Mouse (Mus musculus): ENCODE data around the gene Gm20388.
A peak's percentile ranks its signal among the peaks of the same experiment; 100 is the strongest.

Gm20388 gene

DNA sequence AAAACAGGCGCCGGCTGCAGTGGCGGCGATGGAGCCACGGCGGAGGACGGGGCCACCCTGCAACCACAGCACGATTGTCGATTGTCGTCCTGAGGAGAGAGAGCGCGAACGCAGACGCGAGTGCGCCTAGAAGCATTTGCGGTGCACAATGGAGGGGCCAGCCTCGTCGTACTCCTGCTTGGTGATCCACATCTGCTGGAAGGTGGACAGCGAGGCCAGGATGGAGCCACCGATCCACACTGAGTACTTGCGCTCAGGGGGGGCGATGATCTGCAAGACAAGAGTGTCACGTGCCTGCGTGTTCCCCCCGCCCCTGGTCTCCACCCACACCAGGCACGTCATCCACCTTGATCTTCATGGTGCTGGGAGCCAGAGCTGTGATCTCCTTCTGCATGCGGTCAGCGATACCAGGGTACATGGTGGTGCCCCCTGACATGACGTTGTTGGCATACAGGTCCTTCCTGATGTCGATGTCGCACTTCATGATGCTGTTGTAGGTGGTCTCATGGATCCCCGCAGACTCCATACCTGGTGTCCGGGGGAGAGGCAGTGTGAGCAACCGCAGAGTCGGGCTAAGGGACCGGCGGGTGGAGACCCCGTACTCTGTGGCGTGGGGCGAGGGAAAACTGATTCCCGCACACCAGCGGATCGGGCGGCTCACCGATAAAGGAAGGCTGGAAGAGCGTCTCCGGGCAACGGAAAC, 3981.4 kb downstream of the Gm20388 start:
- DNase-seq (ENCODE audit: extremely low spot score): peak; percentile 16

DNA sequence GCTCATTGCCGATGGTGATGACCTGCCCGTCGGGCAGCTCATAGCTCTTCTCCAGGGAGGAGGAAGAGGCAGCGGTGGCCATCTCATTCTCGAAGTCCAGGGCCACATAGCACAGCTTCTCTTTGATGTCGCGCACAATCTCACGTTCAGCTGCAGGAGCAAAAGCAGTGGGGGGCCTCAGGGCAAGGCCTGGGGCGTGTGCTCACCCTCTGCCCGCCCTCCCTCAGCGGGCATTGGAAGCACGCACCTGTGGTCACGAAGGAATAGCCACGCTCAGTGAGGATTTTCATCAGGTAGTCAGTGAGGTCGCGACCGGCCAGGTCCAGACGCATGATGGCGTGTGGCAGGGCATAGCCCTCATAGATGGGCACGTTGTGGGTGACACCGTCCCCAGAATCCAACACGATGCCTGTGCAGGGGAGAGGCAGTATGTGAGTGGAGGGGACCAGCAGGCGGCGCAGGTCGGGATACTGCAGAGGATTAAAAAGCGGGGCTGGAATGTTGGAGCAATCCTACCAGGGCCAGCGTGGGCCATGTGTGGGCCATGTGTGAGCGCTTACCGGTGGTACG, 3982.0 kb downstream of the Gm20388 start:
- DNase-seq (ENCODE audit: extremely low spot score): no peak

DNA sequence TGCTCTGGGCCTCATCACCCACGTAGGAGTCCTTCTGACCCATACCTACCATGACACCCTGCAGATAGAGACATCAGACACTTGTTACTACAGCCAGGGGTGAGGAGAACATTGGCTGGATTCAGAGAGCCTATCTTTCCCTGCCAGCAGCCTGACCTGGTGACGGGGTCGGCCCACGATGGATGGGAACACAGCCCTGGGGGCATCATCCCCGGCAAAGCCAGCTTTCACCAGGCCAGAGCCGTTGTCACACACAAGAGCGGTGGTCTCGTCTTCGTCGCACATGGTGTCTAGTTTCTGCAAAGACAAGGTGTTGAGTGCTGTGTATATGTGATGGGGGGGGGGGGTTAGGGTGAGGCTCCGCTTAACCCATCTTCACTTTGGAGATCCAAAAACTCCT, 3982.8 kb downstream of the Gm20388 start:
- DNase-seq (ENCODE audit: extremely low spot score): no peak

DNA sequence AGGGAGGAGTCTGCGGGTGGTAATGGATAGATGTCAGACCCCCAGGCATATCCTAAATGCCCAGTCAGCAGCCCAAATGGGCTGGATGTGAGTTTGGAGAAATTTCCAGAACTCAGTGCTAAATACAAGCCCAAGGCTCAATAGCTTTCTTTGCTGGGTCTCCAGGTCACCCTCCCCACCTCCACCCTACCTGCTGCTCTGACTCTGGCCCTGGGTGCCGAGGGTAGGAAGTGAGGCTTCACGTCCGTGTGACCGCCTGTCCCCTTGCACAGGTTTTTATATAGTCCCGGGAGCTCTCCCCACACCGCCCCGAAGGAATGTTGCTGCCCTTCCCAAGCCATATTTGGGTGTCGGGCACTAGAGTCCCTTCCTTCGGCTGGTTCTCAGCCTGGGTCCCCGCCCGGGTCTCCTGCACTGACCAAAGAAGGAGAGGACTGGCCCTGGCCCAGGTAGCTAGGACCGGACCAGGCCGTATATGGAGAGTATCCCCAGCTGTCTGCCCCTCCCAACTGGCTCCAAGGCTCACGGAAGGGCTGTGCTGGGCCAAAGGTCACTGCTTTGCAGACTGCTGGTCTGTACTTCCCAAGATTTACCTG, 3984.0 kb downstream of the Gm20388 start, which contains the start of gene Acta1:
Acta1 (minus strand) TSS at position 250 of the 596 bp plus-strand sequence.
- no peak for DNase-seq (ENCODE audit: extremely low spot score)

DNA sequence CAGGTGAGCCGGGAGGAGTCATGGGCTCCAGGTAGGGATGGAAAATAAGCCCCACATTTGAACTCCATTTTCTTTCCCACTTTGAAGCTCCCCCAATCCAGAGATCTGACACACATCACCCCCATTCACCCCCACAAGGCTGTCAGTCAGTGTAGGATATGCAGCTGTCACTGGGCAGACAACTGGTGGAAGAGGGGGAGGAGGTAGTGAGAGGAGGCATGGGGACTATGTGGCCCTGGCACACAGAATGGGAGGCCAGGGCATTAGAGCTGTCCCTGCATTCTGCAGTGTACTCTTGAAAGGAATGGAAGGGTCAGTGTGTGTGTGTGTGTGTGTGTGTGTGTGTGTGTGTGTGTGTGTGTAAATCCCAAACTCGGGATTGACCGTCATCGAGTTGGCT, 3984.6 kb downstream of the Gm20388 start:
- DNase-seq (ENCODE audit: extremely low spot score): no peak

DNA sequence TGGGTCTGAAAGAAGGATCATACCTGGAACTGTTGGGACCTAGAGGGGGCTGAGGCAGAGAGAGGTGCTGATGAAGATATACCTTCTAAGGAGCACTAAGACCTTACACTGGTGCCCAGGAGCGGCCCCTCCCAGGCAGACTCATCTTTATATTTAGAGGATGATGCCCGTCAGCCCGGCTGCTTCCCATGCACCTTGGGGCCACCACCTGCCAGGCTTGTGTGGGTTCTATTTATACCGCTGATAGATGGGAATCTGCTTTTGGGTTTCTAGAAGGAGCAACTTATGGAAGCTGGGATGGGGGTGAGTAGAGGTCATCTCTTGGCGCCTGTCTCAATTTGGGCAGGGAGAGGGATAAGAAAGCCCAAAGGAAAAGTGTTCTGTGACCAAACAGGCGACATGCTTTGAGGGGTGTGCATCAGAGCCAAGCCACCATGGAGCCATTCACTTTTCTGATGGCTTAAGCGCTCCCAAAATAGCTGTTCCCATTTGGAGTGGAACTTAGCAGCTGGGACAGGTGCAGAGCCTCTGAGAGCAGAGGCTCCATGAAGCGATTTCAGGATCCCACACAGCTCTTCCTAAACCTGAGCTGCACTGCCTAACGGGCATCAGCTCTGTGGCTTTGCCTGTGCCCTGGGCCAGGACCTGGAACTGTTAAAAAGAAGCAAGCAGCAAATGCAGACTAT, 3985.2 kb downstream of the Gm20388 start:
- DNase-seq (ENCODE audit: extremely low spot score): no peak

DNA sequence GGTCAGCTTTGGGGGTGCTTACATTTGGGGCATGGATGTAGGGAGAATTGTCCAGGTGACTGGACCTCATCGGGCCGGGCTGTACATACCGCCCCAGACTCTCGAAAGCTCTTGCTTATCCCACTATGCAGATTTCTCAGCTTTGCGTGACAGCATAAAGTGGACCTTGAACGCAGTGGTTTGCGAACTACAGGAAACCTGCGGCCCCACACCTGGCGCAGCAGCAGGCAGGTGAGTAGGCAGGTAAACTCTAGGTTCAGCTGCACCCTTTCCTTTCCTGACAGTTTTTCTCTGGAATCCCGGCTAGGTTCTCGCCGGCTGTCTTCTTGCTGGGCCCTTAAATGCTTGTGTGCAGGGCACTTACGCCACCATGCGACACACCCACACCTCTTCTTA, 3985.7 kb downstream of the Gm20388 start:
- DNase-seq (ENCODE audit: extremely low spot score): no peak

DNA sequence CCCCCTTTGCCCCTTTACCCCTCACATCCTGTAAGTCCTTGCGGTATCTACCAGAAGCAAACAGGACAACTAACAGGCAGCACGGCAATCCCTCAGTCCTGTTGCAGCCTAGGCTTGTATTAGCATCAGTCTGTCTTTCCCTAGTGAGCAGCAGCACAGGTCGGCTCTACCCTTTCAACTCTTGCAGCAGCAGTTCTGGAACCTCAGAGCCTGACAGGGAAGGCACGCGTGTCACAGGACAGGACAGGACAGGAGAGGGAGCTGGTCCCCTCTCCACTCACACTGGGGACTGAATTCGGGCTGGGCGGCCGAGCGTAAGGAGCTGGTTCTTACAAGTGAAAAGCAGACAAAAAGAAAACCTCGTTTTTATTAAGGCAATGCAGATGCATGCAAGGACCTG, 3986.1 kb downstream of the Gm20388 start:
- DNase-seq (ENCODE audit: extremely low spot score): no peak

DNA sequence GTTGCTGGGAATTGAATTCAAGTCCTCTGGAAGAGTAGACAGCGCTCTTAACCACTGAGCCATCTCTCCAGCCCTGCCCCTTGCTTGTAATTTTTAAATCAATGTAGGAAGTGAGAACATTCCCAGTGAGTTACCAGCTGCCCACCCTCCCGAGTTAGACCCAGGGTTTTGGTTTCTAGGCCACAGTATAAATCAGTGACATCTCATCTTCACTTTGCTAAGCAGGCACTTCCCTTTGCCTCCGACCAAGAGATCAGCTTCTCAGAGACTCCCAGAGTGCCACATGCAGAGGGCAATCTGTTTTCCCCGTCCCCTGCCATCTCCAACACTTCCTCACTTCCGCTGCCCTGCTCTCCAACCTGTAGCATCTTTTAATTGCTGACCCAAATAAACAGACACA, 3987.9 kb downstream of the Gm20388 start:
- DNase-seq (ENCODE audit: extremely low spot score): no peak

DNA sequence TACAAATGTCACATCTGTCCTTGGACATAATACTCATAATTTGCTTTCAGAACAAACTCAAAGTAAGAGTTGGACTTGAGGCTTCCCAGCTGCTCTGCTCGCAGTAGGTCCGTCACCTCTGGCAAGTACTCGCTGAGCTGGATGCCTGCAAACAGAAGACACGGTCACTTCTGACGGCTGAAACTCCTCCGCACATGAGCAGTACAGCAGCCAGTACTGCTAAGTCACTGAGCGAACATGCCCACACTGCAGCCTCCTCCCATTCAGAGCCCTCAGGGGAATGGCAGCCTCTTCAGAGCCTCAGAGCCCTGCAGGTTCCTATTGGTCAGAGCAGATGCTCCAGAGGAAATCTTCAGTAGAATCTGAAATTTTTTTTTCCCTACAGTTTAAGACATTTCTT, 3988.7 kb downstream of the Gm20388 start:
- DNase-seq (ENCODE audit: extremely low spot score): no peak

DNA sequence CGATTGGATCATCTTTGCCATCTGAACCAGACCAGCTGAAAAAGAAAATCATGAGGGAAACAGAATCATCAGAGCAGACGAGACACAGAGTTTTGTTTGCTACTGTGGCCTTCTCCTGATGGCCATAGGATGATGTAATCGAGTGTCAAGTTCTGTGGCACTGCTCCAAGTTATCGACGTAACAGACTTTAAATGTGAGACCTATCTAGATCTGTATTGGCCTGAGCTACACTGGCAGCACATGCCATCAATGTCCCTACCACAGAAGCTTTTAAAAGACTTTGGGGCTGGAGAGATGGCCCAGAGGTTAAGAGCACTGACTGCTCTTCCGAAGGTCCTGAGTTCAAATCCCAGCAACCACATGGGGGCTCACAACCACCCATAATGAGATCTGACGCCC, 3992.0 kb downstream of the Gm20388 start:
- DNase-seq (ENCODE audit: extremely low spot score): no peak

DNA sequence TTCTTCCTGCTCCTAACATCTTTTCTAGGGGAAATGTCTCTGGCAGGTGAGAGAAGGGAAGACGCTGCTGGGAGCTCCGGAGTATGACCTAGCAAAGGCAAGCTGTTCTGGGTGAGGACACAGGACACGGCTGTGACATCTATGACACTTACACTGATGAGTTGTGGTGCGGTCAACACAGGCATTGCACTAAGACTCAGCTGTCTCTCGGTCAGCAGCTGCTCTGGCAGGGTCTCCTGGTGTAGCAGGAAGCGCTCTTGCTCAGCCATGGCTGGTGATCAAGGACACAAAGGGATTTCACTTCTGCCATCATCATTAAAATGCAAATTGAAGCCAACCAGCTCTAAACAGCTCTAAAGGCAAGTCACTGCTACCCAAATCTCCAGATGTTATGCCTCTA, 3997.0 kb downstream of the Gm20388 start:
- DNase-seq (ENCODE audit: extremely low spot score): no peak

DNA sequence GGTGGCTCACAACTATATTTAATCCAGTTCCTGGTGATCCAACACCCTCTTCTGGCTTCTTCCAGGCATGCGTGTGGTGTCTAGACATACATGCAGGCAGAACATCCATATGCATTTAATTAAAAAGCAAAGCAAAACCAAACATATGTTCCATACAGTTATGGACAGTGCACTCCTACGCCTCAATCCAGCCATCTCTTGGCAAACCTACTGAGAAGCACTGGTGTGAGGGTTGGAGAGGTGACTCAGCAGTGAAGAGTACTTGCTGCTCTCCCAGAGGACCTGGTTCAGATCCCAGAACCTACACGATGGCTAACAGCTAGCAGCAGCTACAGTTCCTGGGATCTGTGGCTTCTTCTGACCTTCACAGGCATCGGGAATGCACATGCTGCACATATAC, 4001.6 kb downstream of the Gm20388 start:
- no peak for DNase-seq (ENCODE audit: extremely low spot score)

DNA sequence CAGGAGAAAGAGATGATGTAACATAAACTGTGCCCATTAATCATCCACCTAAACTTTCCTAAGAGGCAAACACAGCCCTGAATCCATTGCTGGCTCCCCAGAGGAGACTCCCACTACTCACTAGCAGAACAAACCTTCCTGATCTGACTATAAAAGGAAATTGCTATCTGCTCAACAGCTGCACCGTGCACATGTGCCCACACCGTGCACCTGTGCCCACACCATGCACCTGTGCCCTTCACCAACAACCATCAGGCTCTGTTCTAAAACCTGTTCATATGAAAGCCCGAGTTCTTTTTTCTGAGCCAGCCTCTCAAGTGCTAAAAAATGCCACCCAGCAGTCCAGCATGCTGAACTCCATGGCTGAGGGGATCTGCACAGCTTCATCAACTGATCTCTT, 4004.0 kb downstream of the Gm20388 start:
- no peak for DNase-seq (ENCODE audit: extremely low spot score)

DNA sequence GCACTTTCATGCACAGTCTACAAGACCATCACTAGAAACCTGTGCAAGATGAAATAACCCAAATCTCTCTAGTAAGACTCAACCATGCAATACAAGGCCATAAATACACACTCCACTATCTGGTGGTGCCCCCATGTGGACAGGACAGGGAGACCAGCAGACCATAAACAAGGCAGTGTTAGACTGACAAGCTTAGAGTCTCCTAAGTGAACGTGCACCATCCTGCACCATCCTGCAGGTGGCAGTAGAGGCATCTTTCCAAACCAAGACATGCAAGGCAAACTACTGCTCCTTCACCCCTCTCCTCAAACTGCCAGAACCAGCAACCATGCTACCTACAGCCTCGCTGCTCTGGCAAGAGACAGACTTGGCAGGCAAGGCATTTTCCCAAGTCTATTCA, 4014.1 kb downstream of the Gm20388 start:
- peak; percentile 80 for DNase-seq (ENCODE audit: extremely low spot score)

DNA sequence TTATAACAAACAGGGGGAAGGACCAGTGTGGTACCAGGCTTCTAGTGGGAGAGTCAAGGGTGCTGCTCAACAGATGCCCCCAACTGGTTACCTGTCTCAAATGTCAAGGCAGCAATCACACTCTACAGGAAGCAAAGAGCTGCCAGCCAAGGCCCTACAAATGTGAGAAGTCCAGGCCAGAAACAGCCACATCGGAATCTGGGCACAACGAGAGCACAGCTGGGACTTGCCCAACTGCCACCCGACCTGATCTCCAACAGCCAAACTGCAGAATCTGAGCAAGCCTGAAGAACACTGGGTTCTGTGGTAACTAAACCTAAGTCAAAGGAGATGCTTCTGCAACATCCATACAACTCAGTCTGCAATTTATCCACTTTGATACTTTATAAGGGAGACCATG, 4015.0 kb downstream of the Gm20388 start:
- no peak for DNase-seq (ENCODE audit: extremely low spot score)

DNA sequence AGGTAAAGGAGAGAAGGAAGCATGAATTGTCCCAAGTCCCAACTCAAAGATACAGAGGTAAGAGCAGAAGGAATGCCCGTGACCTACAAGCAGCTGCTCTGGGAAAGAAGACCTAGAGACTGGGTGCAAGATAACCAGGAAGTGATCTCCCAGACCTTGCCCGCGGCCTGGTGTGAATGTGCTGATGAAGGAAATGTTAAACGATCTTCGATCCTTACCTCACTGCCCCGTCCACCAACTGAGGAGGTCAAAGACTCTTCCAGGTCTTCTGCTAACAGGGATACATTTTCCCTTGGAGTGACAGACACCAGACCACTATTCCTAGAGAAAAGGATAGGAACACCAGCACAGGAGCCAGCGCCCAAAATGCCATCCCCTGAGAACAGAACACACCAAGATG, 4018.4 kb downstream of the Gm20388 start:
- DNase-seq (ENCODE audit: extremely low spot score): no peak

DNA sequence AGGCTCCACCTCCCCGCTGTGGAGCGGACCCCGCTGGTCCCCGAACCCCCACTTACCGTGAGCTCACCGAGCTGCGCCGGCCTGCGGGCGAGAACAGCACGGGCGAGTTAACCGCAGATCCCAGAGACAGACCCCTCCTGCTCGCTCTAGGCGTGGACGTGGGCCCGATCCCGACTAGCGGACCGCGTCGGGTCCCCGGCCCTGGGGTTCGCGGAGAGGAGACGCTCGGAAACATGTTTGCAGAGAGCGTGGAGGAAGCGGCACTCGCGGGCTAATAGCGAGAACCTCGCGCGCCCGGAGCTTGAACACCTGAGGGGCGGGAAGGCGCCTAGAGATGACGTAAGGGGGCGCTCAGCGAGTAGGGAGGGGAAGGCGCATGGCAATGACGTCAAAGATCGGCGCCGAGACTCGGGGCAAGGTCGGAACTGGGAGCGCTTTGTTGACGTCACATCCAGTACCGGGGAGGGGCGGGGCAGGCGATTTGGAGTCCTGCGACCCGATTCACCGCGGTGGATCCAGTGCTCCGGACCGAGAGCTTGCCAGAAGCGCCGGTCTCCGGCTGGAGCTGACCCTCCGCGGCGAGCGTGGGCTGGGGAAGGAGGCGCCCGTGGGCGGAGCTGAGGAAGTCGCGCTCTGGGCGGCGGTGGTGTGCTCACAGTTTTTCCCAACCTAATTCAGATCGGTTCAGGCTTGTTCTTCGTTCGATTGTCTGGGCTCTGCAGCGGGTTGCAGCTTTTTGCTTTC, 4038.5 kb downstream of the Gm20388 start, which contains the start of gene Nup133:
Nup133 (minus strand) TSS at position 324 of the 744 bp plus-strand sequence.
- peak; percentile 100 for DNase-seq (ENCODE audit: extremely low spot score)

DNA sequence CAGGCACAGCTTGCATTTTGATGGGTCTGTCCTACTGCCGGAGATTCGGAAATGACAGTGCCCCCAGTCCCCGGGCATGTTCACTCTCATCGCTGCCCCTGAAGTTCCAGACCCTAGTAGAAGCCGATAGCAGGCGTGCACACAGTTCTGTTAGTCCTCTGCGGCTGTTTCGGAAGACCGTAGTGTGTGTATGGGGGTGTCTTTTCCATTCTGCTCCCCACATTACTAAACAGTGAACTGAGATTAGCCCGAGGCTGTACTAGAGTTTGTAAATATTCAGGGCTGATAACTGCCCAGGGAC, 4039.0 kb downstream of the Gm20388 start:
- DNase-seq (ENCODE audit: extremely low spot score): no peak

DNA sequence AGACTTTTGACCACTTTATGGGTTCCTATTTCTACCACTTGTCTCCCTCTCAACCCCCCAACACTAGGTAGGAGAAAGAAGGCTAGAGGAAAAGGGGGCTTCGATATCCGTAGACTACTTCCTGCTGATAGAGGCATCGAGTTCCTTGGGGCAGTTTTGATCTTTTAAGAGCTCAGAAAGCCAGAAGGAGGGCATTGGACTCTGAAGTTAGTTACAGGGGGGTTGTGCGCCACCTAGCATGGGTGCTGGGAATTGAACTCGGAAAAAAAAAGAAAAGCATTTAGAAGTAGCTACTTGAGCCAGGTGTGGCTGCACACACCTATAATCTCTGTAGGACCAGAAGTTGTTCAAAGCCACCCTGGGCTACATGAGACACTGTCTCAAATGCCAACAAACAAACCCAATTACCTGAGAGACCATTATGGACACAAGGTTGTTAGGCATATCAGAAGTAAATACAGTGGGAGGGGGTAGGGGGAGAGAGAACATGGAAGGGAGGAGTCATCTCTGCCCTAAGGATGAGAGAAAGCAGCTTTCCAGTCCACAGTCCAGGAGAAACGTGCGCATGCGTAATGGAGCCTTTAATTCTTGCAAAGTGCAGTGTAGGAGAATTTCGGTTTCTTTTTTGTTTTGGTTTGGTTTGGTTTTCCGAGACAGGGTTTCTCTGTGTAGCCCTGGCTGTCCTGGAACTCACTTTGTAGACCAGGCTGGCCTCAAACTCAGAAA, 4039.6 kb downstream of the Gm20388 start:
- DNase-seq (ENCODE audit: extremely low spot score): peak; percentile 62

DNA sequence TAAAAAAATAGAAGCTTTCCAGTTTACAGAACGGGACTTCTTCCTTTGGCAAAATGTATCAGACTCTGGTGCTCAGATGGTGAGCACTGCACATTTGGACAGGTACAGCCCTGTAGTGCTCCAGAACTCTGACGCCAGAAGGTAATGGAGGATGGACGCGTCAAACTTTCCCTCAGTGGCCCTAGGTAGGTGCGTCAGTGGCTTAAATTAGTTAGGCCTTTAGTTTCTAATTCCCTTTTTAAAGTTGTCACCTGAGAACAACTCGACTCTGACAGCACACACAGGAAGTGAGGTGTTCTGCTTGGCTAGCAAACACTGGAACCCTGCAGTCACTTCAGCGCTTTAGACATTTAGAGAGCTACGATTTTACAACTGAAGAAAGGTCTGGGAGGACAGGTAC, 4043.0 kb downstream of the Gm20388 start:
- no peak for DNase-seq (ENCODE audit: extremely low spot score)

DNA sequence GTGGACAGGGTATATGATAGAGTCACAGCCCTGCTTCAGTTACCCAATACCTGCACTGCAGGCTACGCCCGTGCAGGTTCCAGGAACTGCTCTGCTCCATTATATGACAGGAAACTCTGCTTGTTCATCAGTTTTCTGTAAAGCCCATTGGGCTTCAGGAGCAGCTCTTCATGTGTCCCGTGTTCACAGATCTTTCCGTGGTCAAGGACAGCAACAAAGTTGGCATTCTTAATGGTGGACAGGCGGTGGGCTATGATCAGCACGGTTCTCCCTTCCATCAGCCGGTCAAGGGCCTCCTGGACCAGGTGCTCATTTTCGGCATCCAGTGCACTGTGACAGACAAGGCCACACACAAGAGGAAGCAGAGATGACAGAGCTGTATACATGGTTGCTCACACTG, 4043.6 kb downstream of the Gm20388 start:
- no peak for DNase-seq (ENCODE audit: extremely low spot score)

Data from embryo, embryonic 9.5 days (tissue).